Mouse (Mus musculus) layer of hippocampus, adult 18-20 months (tissue): ENCODE results near the gene Aqp2. TPM values are rescaled to one million over a fixed set of nuclear protein-coding genes. Genes with fewer than 3 reads are reported as not detected.

Experiments used
- DNase-seq, 2 experiments: peaks; one replicate each; pipeline ENCODE4 v3.0.0; 2022; ENCODE audit warnings: low spot score in 2 of 2
- total RNA-seq, 2 experiments: library from RNA; stranded (reverse); gene quantifications; 2 replicates each; pipeline ENCODE4 v1.2.3; 2021

The Aqp2 gene
- total RNA-seq, 2 experiments from 2014 or later: not detected

GRCm38 (mm10) chr15:99615246-99615645 lies 36.4 kb downstream of the Aqp2 start:
- DNase-seq: no peak

DNA sequence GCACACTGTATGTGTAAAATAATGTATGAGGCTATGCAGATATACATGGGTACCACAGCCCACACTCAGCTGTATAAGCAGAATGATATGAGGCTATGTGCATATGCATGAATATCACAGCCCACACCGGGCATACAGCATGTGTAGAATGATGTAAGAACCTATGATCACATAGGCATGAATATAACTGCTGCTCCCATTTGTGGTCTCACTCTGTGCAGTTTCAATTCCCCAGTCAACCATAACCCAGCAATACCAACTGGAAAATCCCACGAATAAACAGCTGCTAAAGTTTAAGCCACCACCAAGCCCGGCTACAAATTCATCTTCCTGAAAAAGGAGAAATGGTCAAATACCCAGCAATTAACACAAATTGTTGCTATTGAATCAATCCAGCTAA lies 39.7 kb downstream of the Aqp2 start:
- DNase-seq: no peak

- peak; percentile 37 to 67 for DNase-seq
Observed at GRCm38 (mm10) chr15:99619821-99620220, 41.0 kb downstream of the Aqp2 start.

- no peak for DNase-seq
Observed at GRCm38 (mm10) chr15:99622063-99622462, 43.2 kb downstream of the Aqp2 start.

DNA sequence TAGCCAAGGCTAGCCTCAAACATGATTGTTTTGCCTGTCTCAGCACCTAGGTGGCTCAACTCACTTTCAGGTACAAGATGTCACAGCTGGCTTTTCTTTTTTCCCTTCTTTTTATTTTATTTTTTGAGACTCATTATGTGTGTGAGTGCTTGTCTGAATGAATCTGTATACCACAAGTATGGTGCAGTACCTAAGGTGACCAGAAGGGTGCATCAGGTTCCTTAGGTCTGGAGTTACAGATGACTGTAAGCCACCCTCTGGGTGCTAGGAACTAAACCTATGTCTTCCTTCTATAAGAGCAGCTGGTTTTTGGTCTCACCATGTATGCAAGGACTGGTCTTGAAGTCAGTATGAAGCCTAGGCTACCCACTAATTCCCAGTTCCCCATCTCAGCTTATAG lies 52.8 kb downstream of the Aqp2 start:
- no peak for DNase-seq

Other genes starting within 250 kb of the Aqp2 start
- 1 to 10 TPM; 7.1 to 8.8 TPM for gene Fmnl3, start 208.6 kb upstream of the Aqp2 start, total RNA-seq
- 100 to 1,000 TPM; 359 to 374 TPM for gene Tmbim6, start 186.2 kb upstream of the Aqp2 start, total RNA-seq
- gene Nckap5l, start 121.3 kb upstream of the Aqp2 start, total RNA-seq: 10 to 100 TPM; 15.8 to 16.5 TPM
- gene Bcdin3d, start 104.3 kb upstream of the Aqp2 start, total RNA-seq: 1 to 10 TPM; 5.0 TPM
- 100 to 1,000 TPM; 421 to 452 TPM for gene Faim2, start 50.9 kb upstream of the Aqp2 start, total RNA-seq
- gene Aqp5, start 11.7 kb downstream of the Aqp2 start, total RNA-seq: not detected
- not detected for gene Aqp6, start 22.3 kb downstream of the Aqp2 start, total RNA-seq
- 1 to 10 TPM; 3.8 to 6.8 TPM for gene Racgap1, start 72.6 kb downstream of the Aqp2 start, total RNA-seq
- 10 to 100 TPM; 29.6 to 36.9 TPM for gene Asic1, start 91.3 kb downstream of the Aqp2 start, total RNA-seq
- 100 to 1,000 TPM; 108 to 109 TPM for gene Smarcd1, start 123.1 kb downstream of the Aqp2 start, total RNA-seq
- 1 to 10 TPM; 5.0 to 8.7 TPM for gene Gm17349, start 126.4 kb downstream of the Aqp2 start, total RNA-seq
- gene Gpd1, start 138.5 kb downstream of the Aqp2 start, total RNA-seq: 100 to 1,000 TPM; 130 to 153 TPM
- 100 to 1,000 TPM; 123 to 127 TPM for gene Cox14, start 146.6 kb downstream of the Aqp2 start, total RNA-seq
- 10 to 100 TPM; 26.4 to 29.7 TPM for gene Cers5, start 193.8 kb downstream of the Aqp2 start, total RNA-seq